Mouse (Mus musculus) megakaryocyte progenitor cell, adult 5-6 weeks (primary cell): Measurements from ENCODE around the gene Ankrd35. TPM values are rescaled to one million over a fixed set of nuclear protein-coding genes. Genes with fewer than 3 reads are reported as not detected.
"Not testable (repeated sequence)": the region's sequence is repeated elsewhere in the genome, so short reads cannot be mapped to it uniquely, and the experiment has no call there.

Experiments
- ATAC-seq: replicated peaks from 2 replicates; pipeline ENCODE4 v1.8.0; 2016; ENCODE audit warnings: mild to moderate bottlenecking, moderate TSS enrichment, inconsistent platforms; ENCODE audit not compliant: poor library complexity
- total RNA-seq, 2 experiments: library from RNA; stranded (forward) in 1 of 2; stranded (reverse) in 1 of 2; fragments of 157-497, 149-512 nt in 1 of 2; fragments of 200-1000 nt in 1 of 2; gene quantifications; 2 replicates each; pipeline versions ENCODE4 v1.2.3 to v1.2.4; 2015 to 2017

Gene Ankrd35
- not detected in 2 replicates for total RNA-seq (2015)
- not detected in 2 replicates for total RNA-seq (2017)

GRCm38 (mm10) chr3:96669727-96670468 lies at the start of gene Ankrd35:
Gene Ankrd35, plus strand, starts transcription at chr3:96670131.
- peak; percentile 96 for ATAC-seq

GRCm38 (mm10) chr3:96623201-96623600 lies 46.7 kb upstream of the Ankrd35 start:
- no peak for ATAC-seq

- peak; percentile 97 for ATAC-seq
Observed at GRCm38 (mm10) chr3:96629729-96630600, 40.0 kb upstream of the Ankrd35 start, which contains the start of gene Rbm8a. Gene Rbm8a, plus strand, starts transcription at chr3:96629933.

GRCm38 (mm10) chr3:96632058-96632457 lies 37.9 kb upstream of the Ankrd35 start:
- no peak for ATAC-seq

- ATAC-seq: no peak
Observed at GRCm38 (mm10) chr3:96634015-96634414, 35.9 kb upstream of the Ankrd35 start.

- ATAC-seq: peak; percentile 86
Observed at GRCm38 (mm10) chr3:96634928-96635879, 34.7 kb upstream of the Ankrd35 start, which contains the start of the genes Pex11b and Gm42957. Gene Pex11b, plus strand, starts transcription at chr3:96635376. Gene Gm42957, plus strand, starts transcription at chr3:96635474.

GRCm38 (mm10) chr3:96635906-96636305 lies 34.0 kb upstream of the Ankrd35 start:
- no peak for ATAC-seq

GRCm38 (mm10) chr3:96636448-96636847 lies 33.5 kb upstream of the Ankrd35 start:
- ATAC-seq: no peak

GRCm38 (mm10) chr3:96639219-96639618 lies 30.7 kb upstream of the Ankrd35 start:
- peak; percentile 70 for ATAC-seq

GRCm38 (mm10) chr3:96645018-96645649 lies 24.8 kb upstream of the Ankrd35 start, which contains the start of gene Itga10:
Gene Itga10, plus strand, starts transcription at chr3:96645584.
- ATAC-seq: peak; percentile 71; the same call in 1 of the 2 replicates

GRCm38 (mm10) chr3:96647365-96647764 lies 22.6 kb upstream of the Ankrd35 start:
- ATAC-seq: no peak

GRCm38 (mm10) chr3:96660901-96661300 lies 9.0 kb upstream of the Ankrd35 start:
- 0 out of 2 replicates have a peak, but pooled peaks have one; percentile 18 for ATAC-seq

GRCm38 (mm10) chr3:96662731-96663316 lies 7.1 kb upstream of the Ankrd35 start:
- ATAC-seq: no peak

GRCm38 (mm10) chr3:96663432-96664239 lies 6.3 kb upstream of the Ankrd35 start:
- ATAC-seq: peak; percentile 81

- not testable (repeated sequence) for ATAC-seq
Observed at GRCm38 (mm10) chr3:96665732-96666363, 4.1 kb upstream of the Ankrd35 start.

- ATAC-seq: no peak
Observed at GRCm38 (mm10) chr3:96666916-96667315, 3.0 kb upstream of the Ankrd35 start.

- peak; percentile 47; the same call in 1 of the 2 replicates for ATAC-seq
Observed at GRCm38 (mm10) chr3:96667316-96667715, 2.6 kb upstream of the Ankrd35 start.
